Mouse (Mus musculus): ENCODE data around the gene Gfod1.

The Gfod1 gene

GRCm38 (mm10) chr13:43230842-43231241 is 73.1 kb downstream of the Gfod1 start:
- DNase-seq (ENCODE audit: low spot score in 2 of 2), result no peak

- DNase-seq (ENCODE audit: low spot score in 2 of 2), result peak; percentile 69 to 83
Observed at GRCm38 (mm10) chr13:43230238-43230637, 73.7 kb downstream of the Gfod1 start.

- DNase-seq (ENCODE audit: low spot score in 2 of 2), result no peak
Observed at GRCm38 (mm10) chr13:43229767-43230166, 74.2 kb downstream of the Gfod1 start.

- DNase-seq (ENCODE audit: low spot score in 2 of 2), result no peak
Observed at GRCm38 (mm10) chr13:43228141-43228540, 75.8 kb downstream of the Gfod1 start.

- no peak for DNase-seq (ENCODE audit: low spot score in 2 of 2)
Observed at GRCm38 (mm10) chr13:43226041-43226440, 77.9 kb downstream of the Gfod1 start.

GRCm38 (mm10) chr13:43225161-43225560 is 78.8 kb downstream of the Gfod1 start:
- no peak for DNase-seq (ENCODE audit: low spot score in 2 of 2)

- no peak for DNase-seq (ENCODE audit: low spot score in 2 of 2)
Observed at GRCm38 (mm10) chr13:43222084-43222483, 81.9 kb downstream of the Gfod1 start.

GRCm38 (mm10) chr13:43221290-43221689 is 82.7 kb downstream of the Gfod1 start:
- no peak for DNase-seq (ENCODE audit: low spot score in 2 of 2)

- DNase-seq (ENCODE audit: low spot score in 2 of 2), result no peak
Observed at GRCm38 (mm10) chr13:43220635-43221034, 83.3 kb downstream of the Gfod1 start.

GRCm38 (mm10) chr13:43218764-43219163 is 85.2 kb downstream of the Gfod1 start:
- no peak for DNase-seq (ENCODE audit: low spot score in 2 of 2)

- DNase-seq (ENCODE audit: low spot score in 2 of 2), result no peak
Observed at GRCm38 (mm10) chr13:43218284-43218683, 85.7 kb downstream of the Gfod1 start.

GRCm38 (mm10) chr13:43217686-43218085 is 86.3 kb downstream of the Gfod1 start:
- no peak for DNase-seq (ENCODE audit: low spot score in 2 of 2)

GRCm38 (mm10) chr13:43217059-43217458 is 86.9 kb downstream of the Gfod1 start:
- no peak for DNase-seq (ENCODE audit: low spot score in 2 of 2)

- no peak for DNase-seq (ENCODE audit: low spot score in 2 of 2)
Observed at GRCm38 (mm10) chr13:43215994-43216706, 87.8 kb downstream of the Gfod1 start.

GRCm38 (mm10) chr13:43215144-43215993 is 88.6 kb downstream of the Gfod1 start:
- DNase-seq (ENCODE audit: low spot score in 2 of 2), result no peak

GRCm38 (mm10) chr13:43212338-43212737 is 91.6 kb downstream of the Gfod1 start:
- DNase-seq (ENCODE audit: low spot score in 2 of 2), result no peak

- no peak for DNase-seq (ENCODE audit: low spot score in 2 of 2)
Observed at GRCm38 (mm10) chr13:43210956-43211355, 93.0 kb downstream of the Gfod1 start.

- DNase-seq (ENCODE audit: low spot score in 2 of 2), result no peak
Observed at GRCm38 (mm10) chr13:43209560-43209959, 94.4 kb downstream of the Gfod1 start.

- DNase-seq (ENCODE audit: low spot score in 2 of 2), result no peak
Observed at GRCm38 (mm10) chr13:43208914-43209439, 95.0 kb downstream of the Gfod1 start.

- DNase-seq (ENCODE audit: low spot score in 2 of 2), result no peak
Observed at GRCm38 (mm10) chr13:43206118-43206683, 97.8 kb downstream of the Gfod1 start.

- DNase-seq (ENCODE audit: low spot score in 2 of 2), result no peak
Observed at GRCm38 (mm10) chr13:43203641-43204040, 100.3 kb downstream of the Gfod1 start.

- no peak for DNase-seq (ENCODE audit: low spot score in 2 of 2)
Observed at GRCm38 (mm10) chr13:43203234-43203633, 100.7 kb downstream of the Gfod1 start.
